Mouse (Mus musculus) hindbrain, embryonic 16.5 days (tissue): Measurements from ENCODE around the gene Eid2. TPM values are rescaled to one million over a fixed set of nuclear protein-coding genes. Genes with fewer than 3 reads are reported as not detected.

Source experiments
- ATAC-seq: fragments of 200-750 bp; cut with Nextera tagmentation; 2 replicates; pipeline ENCODE4 v1.8.0; 2017; ENCODE audit warnings: moderate TSS enrichment, moderate library complexity
- H3K27ac ChIP-seq: fragments of 300-500 bp; sonication (generic); 2 replicates; pipeline ENCODE4 v1.5.1; 2014; ENCODE audit warnings: low read depth, mild to moderate bottlenecking, control low read depth, low read length, moderate library complexity
- H3K27me3 ChIP-seq: fragments of 300-500 bp; sonication (generic); replicated peaks from 2 replicates; pipeline ENCODE4 v1.6.1; 2014; ENCODE audit warnings: low read length; ENCODE audit not compliant: control insufficient read depth, insufficient read depth
- H3K36me3 ChIP-seq: fragments of 300-500 bp; sonication (generic); 2 replicates; pipeline ENCODE4 v1.6.1; 2014; ENCODE audit warnings: mild to moderate bottlenecking, low read length, moderate library complexity, mixed read lengths; ENCODE audit not compliant: control insufficient read depth, insufficient read depth
- H3K4me1 ChIP-seq: fragments of 300-500 bp; sonication (generic); 2 replicates; pipeline ENCODE4 v1.6.1; 2014; ENCODE audit warnings: low read depth, low read length; ENCODE audit not compliant: control insufficient read depth, insufficient read depth
- H3K4me2 ChIP-seq: fragments of 300-500 bp; sonication (generic); 2 replicates; pipeline ENCODE4 v1.6.1; 2014; ENCODE audit warnings: mild to moderate bottlenecking, low read length, control low read depth, moderate library complexity
- H3K4me3 ChIP-seq: fragments of 300-500 bp; sonication (generic); 2 replicates; pipeline ENCODE4 v1.5.1; 2014; ENCODE audit warnings: mild to moderate bottlenecking, low read length, control low read depth, moderate library complexity
- H3K9ac ChIP-seq: fragments of 300-500 bp; sonication (generic); 2 replicates; pipeline ENCODE4 v1.6.1; 2014; ENCODE audit warnings: low read depth, mild to moderate bottlenecking, control low read depth, low read length, moderate library complexity
- H3K9me3 ChIP-seq: fragments of 300-500 bp; sonication (generic); 2 replicates; pipeline ENCODE4 v1.6.1; 2014; ENCODE audit warnings: mild to moderate bottlenecking, low read length, moderate library complexity; ENCODE audit not compliant: control insufficient read depth
- WGBS: fragments of 180-500 bp; shearing (Covaris S2); extraction: QIAGEN DNeasy Blood & Tissue Kit; methylation state at CpG from one replicate; pipeline ENCODE4 v1.1.7; 2014; 5-methylcytosine and 5-hydroxymethylcytosine counted together
- polyA plus RNA-seq: library from polyadenylated mRNA; unstranded; fragments of >200 nt; fragmentation: Nextera tagmentation; extraction: Ambion mirVana; gene quantifications from 2 replicates; pipeline ENCODE4 v1.2.1, GENCODE M21; 2015

Eid2 gene
- polyA plus RNA-seq, 1 experiment from 2014 or later: 3.7 TPM

DNA sequence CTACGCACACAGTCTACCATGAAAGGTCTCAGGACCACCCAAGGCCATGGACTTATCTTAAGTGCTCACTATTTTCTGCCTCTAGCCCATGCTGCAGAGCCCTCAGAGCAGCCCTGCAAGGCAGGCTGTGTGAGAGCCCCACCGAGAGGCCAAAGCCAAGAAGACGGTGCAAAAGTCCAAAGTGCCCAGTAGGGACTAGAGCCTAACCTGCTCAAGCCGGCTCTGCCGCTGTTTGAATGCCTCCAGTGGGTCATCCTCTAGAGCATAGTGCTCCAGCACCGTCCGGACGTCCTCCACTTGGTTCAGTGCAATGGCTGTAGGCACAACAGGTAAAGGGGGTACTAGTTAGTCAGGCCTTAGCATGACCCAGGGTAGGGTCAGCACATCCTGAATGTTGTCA is 38.5 kb downstream of the Eid2 start:
- no peaks in the 10 kb centered on the region for H3K27me3 ChIP-seq
- H3K4me3 ChIP-seq: no peak overlapping the region
- H3K36me3 ChIP-seq: peaks cover 35% of the 10 kb centered on the region
- no peak overlapping the region for H3K9ac ChIP-seq
- H3K9me3 ChIP-seq: no peaks in the 10 kb centered on the region
- H3K27ac ChIP-seq: no peak overlapping the region
- WGBS: 90% methylated on average over 8 of the region's 8 CpGs
- ATAC-seq: no peak
- H3K4me2 ChIP-seq: no peak overlapping the region
- peaks cover 19% of the 10 kb centered on the region for H3K4me1 ChIP-seq

DNA sequence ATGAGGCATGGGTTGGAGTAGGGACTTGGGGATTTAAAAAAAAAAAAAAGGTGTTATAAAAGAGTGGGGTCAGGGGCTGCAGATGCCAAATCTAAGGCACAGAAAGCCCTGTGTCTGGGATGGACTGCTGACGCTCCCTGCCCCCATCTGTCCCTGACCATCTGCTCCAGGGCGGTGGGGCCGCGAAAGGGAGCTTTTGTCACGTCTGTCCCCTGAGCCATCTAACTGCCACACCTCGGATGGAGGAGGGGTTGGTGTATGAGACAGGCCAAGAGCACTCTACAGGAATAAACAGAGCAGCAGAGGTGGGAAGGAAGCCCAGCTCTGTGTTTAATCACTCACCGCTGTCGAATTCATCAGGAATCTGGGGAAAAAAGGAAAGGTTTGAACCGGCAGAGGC is 42.1 kb downstream of the Eid2 start:
- peaks cover 36% of the 10 kb centered on the region for H3K36me3 ChIP-seq
- H3K4me1 ChIP-seq: peaks cover 8% of the 10 kb centered on the region
- H3K9ac ChIP-seq: no peak overlapping the region
- H3K4me2 ChIP-seq: no peak overlapping the region
- no peak overlapping the region for H3K4me3 ChIP-seq
- H3K27ac ChIP-seq: no peak overlapping the region
- WGBS: 44% methylated on average over 9 of the region's 9 CpGs
- no peaks in the 10 kb centered on the region for H3K9me3 ChIP-seq
- no peaks in the 10 kb centered on the region for H3K27me3 ChIP-seq
- no peak for ATAC-seq

DNA sequence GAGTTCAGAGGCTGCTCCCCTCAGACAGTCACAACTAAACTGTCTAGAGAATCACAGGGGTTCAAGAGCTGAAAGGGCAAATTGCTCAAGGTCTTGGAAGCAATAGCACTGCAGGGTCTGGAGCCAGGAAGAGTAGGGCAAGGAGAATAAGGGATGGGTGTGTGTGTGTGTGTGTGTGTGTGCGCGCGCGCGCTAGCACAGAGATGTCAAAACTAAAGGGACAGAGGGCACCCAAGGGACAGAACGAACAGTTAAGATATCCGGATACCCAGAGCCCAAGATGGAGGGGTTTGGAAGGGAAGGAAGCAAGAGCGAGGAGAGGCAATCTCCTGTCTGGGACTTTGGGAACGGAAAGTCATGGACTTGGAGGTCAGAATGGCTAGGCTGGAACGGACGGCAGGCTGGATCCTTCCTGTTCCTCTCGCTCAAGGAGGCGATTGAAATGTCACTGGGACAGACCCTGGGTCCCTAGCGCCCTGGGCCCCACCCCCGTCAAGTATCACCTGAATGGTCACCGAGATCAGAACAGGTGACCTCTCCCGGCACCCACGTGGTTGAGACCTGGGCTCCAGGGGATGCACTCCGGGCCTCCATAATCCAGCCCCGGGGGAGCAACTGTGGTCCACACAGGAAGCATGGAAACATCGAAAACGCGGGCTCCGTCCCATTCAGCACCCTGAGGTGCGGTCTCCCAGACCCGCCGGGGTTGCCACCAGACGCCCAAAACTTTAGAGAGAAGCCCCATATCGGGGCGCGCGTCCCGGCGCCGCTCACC is 43.7 kb downstream of the Eid2 start:
- peak overlapping the region; percentile 94 for H3K4me2 ChIP-seq
- peak overlapping the region; percentile 93 for H3K4me3 ChIP-seq
- peak overlapping the region; percentile 93 for H3K9ac ChIP-seq
- peak; percentile 67; the same call in 1 of the 2 replicates for ATAC-seq
- no peaks in the 10 kb centered on the region for H3K9me3 ChIP-seq
- H3K27me3 ChIP-seq: no peaks in the 10 kb centered on the region
- 6% methylated on average over 35 of the region's 35 CpGs for WGBS
- H3K4me1 ChIP-seq: peaks cover 8% of the 10 kb centered on the region
- H3K27ac ChIP-seq: peak overlapping the region; percentile 80
- peaks cover 37% of the 10 kb centered on the region for H3K36me3 ChIP-seq

GRCm38 (mm10) chr7:28311926-28312543 is 44.4 kb downstream of the Eid2 start, which contains the start of gene Timm50:
Timm50 (minus strand) TSS chr7:28312072.
- H3K27me3 ChIP-seq: no peaks in the 10 kb centered on the region
- H3K9me3 ChIP-seq: no peaks in the 10 kb centered on the region
- under 1% methylated on average over 42 of the region's 45 CpGs for WGBS
- H3K36me3 ChIP-seq: peaks cover 36% of the 10 kb centered on the region
- H3K9ac ChIP-seq: peak within 1 kb of the TSS; percentile 93
- H3K4me3 ChIP-seq: peak within 1 kb of the TSS; percentile 93
- peaks cover 8% of the 10 kb centered on the region for H3K4me1 ChIP-seq
- peak within 1 kb of the TSS; percentile 94 for H3K4me2 ChIP-seq
- ATAC-seq: peak; percentile 97
- peak within 1 kb of the TSS; percentile 80 for H3K27ac ChIP-seq

GRCm38 (mm10) chr7:28318036-28318435 is 50.4 kb downstream of the Eid2 start:
- WGBS: 89% methylated on average over 3 of the region's 3 CpGs
- Histone ChIP-seq H3K27ac (no peak overlapping the region), H3K4me3 (no peak overlapping the region), H3K9me3 (no peaks in the 10 kb centered on the region), H3K36me3 (peaks cover 75% of the 10 kb centered on the region), H3K27me3 (no peaks in the 10 kb centered on the region), H3K4me1 (no peaks in the 10 kb centered on the region), H3K4me2 (no peak overlapping the region), H3K9ac (no peak overlapping the region)
- ATAC-seq: no peak

GRCm38 (mm10) chr7:28318714-28319113 is 51.0 kb downstream of the Eid2 start:
- WGBS: 92% methylated on average over 17 of the region's 17 CpGs
- Histone ChIP-seq H3K4me3 (no peak overlapping the region), H3K9ac (no peak overlapping the region), H3K36me3 (peaks cover 80% of the 10 kb centered on the region), H3K4me1 (no peaks in the 10 kb centered on the region), H3K9me3 (no peaks in the 10 kb centered on the region), H3K4me2 (no peak overlapping the region), H3K27ac (no peak overlapping the region), H3K27me3 (no peaks in the 10 kb centered on the region)
- no peak for ATAC-seq

Other genes starting within 250 kb of the Eid2 start
- gene Psmc4, start 217.8 kb upstream of the Eid2 start, polyA plus RNA-seq: 275 and 283 TPM in 2 replicates
- gene Fcgbp, start 196.6 kb upstream of the Eid2 start, polyA plus RNA-seq: 0.71 and 1.0 TPM in 2 replicates
- 0.10 and 0.13 TPM in 2 replicates for gene 9530053A07Rik, start 138.4 kb upstream of the Eid2 start, polyA plus RNA-seq
- 57.1 and 66.1 TPM in 2 replicates for gene Fbl, start 98.2 kb upstream of the Eid2 start, polyA plus RNA-seq
- gene Dyrk1b, start 88.4 kb upstream of the Eid2 start, polyA plus RNA-seq: 8.1 and 9.9 TPM in 2 replicates
- 33.5 and 36.3 TPM in 2 replicates for gene Eid2b, start 9.9 kb downstream of the Eid2 start, polyA plus RNA-seq
- gene Selenov, start 23.3 kb downstream of the Eid2 start, polyA plus RNA-seq: 1.7 and 3.1 TPM in 2 replicates
- 18.6 and 19.2 TPM in 2 replicates for gene Dll3, start 34.4 kb downstream of the Eid2 start, polyA plus RNA-seq
- 131 and 142 TPM in 2 replicates for gene Timm50, start 44.2 kb downstream of the Eid2 start, polyA plus RNA-seq
- gene Supt5, start 70.9 kb downstream of the Eid2 start, polyA plus RNA-seq: 94.9 and 112 TPM in 2 replicates
- 430 and 440 TPM in 2 replicates for gene Rps16, start 82.8 kb downstream of the Eid2 start, polyA plus RNA-seq
- gene Plekhg2, start 104.7 kb downstream of the Eid2 start, polyA plus RNA-seq: 18.8 and 26.7 TPM in 2 replicates
- gene Zfp36, start 112.4 kb downstream of the Eid2 start, polyA plus RNA-seq: 3.9 and 4.0 TPM in 2 replicates
- gene Med29, start 124.8 kb downstream of the Eid2 start, polyA plus RNA-seq: 42.7 and 47.2 TPM in 2 replicates
- gene Paf1, start 125.1 kb downstream of the Eid2 start, polyA plus RNA-seq: 89.9 and 102 TPM in 2 replicates
- 2.5 and 3.8 TPM in 2 replicates for gene Gmfg, start 169.6 kb downstream of the Eid2 start, polyA plus RNA-seq
- gene Lrfn1, start 184.1 kb downstream of the Eid2 start, polyA plus RNA-seq: 15.1 and 17.3 TPM in 2 replicates
- gene Ifnl2, start 242.6 kb downstream of the Eid2 start, polyA plus RNA-seq: not detected in 2 replicates